Mouse (Mus musculus): ENCODE measurements at regions not wholly inside any gene's neighbourhood (a gene's known extent, or its start where the extent isn't known, plus 50 kb on each side); places are given as distances from the start of the nearest gene placed in this dataset.
A peak's percentile ranks its signal among the peaks of the same experiment; 100 is the strongest.
"Not testable (repeated sequence)": the region's sequence is repeated elsewhere in the genome, so short reads cannot be mapped to it uniquely, and the experiment has no call there.

DNA sequence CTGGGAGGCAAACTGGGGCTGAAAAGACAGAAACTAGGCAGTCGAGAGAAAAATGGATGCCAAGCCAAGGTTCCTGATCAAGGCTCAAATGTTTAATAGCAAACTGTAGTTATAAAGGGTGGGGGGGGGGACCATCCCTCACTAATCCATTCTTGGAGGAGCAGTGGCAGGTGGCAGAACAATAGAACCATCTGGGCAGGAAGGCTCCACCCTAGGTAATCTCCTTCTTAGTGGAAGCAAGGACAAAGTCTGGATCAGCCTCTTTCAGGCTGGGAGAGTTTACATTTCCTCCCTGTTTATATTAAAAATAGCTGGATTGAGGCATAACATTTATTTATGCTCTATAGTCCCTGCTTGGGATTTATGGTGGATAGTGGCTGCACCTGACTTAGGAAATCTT lies 180.8 kb downstream of the Cdh9 start:
- no peak for DNase-seq (ENCODE audit: low spot score in 2 of 2)

DNA sequence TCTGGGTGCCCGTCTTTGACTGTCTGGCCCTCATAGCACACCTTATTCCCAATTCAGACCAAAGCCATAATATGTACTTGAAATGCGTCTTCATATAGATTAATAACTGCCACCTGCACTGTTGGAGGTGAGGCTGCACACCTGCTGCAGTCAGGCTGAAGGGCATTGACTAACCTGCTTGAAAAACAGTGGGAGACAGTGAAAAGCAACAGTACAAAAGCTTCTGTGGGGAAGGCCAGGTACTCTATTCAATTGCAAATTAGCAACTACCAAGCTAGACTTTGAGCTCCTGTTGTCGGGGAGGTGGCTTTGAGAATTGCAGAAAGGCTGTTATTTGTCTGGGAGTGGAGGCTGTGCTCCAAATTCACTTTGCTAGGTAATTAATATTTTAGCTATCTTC lies 181.4 kb downstream of the Cdh9 start:
- not testable (repeated sequence) for DNase-seq (ENCODE audit: low spot score in 2 of 2)

GRCm38 (mm10) chr15:16914966-16915569 lies 186.5 kb downstream of the Cdh9 start:
- DNase-seq (ENCODE audit: low spot score in 2 of 2) = no peak

- no peak for DNase-seq (ENCODE audit: low spot score in 2 of 2)
These were observed 194.7 kb downstream of the Cdh9 start for GRCm38 (mm10) chr15:16923246-16923645.

GRCm38 (mm10) chr15:16933137-16933677 lies 204.7 kb downstream of the Cdh9 start:
- DNase-seq (ENCODE audit: low spot score in 2 of 2) = no peak

DNA sequence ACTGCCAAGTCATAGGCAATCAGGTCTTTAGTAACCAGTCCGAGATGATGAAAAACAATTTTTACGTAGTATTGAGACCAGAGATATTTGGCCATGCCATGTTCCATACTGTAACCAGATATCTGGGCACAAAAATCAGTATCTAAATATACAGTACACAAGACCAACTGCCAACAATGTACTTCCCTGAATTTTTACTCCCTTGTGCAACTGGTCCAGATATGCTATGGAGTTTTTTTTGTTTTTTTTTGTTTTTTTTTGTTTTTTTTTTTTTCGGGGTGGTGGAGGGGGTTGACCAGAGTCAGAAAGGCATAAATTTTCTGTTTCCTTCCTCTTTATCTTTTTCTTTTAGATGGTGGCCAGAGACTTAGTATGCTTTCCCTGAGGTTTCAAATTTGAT lies 205.9 kb downstream of the Cdh9 start:
- no peak for DNase-seq (ENCODE audit: low spot score in 2 of 2)

- DNase-seq (ENCODE audit: low spot score in 2 of 2) = not testable (repeated sequence)
These were observed 247.3 kb downstream of the Cdh9 start for GRCm38 (mm10) chr15:16975821-16976220.

GRCm38 (mm10) chr15:16990848-16991247 lies 262.3 kb downstream of the Cdh9 start:
- DNase-seq (ENCODE audit: low spot score in 2 of 2) = no peak

GRCm38 (mm10) chr15:16995667-16996066 lies 267.1 kb downstream of the Cdh9 start:
- DNase-seq (ENCODE audit: low spot score in 2 of 2) = no peak

DNA sequence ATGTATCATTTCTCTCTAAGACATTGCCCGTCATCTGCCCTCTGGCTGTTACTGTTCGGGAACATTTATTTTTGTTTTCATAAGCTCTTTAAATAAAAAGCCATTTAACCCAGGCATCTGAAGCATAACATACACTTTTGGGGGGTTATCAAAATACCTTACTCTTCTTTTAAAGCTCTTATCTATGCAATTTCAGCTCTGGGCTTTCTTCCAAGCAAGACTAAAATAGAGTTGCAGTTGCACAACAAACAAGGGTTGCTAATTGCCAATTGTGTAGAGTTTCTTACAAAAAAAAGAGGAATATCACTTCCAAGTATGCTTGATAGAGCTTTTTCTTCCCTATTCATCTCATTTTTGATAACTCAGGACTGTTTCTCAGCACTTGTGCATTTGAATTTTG lies 277.6 kb downstream of the Cdh9 start:
- no peak for DNase-seq (ENCODE audit: low spot score in 2 of 2)

DNA sequence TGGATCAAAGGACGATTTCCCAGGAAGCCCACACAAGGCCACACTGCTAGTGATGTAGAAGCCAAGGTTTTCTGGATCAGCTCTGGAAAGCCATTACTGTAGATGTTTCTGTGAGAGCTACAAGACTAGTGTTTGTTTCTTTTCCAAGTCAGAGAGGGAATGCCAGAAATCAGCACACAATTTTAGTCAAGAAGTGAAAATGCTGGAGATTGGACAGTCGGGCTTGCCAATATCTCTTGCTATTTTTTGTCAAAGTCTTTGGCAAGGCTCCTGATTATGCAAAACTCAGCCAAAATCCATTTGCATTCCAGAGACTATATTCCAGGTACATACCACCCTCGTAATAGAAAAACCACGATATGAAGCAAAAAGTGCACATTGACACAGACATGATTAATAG lies 279.3 kb downstream of the Cdh9 start:
- DNase-seq (ENCODE audit: low spot score in 2 of 2) = no peak

- no peak for DNase-seq (ENCODE audit: low spot score in 2 of 2)
These were observed 320.5 kb downstream of the Cdh9 start for GRCm38 (mm10) chr15:17048867-17049628.

DNA sequence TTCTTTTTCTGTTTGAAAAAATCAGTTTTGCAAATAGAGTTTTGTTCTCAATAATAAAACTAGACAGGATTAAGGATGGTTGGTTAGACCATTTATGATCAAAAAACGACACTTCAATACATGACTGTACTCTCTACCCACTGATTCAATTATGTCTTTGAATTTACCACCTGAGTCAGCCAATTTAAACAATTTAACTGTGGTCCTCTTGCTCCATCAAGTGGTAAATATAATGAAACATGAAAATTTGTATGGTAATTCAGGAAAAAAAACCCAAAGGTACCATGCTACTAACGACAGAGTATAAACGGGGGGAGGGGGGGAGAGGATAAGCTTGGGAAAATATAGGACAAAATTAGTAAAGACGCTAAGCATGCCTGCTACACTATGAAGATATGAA lies 341.2 kb downstream of the Cdh9 start:
- no peak for DNase-seq (ENCODE audit: low spot score in 2 of 2)

GRCm38 (mm10) chr15:17084030-17084429 lies 355.5 kb downstream of the Cdh9 start:
- DNase-seq (ENCODE audit: low spot score in 2 of 2) = no peak

DNA sequence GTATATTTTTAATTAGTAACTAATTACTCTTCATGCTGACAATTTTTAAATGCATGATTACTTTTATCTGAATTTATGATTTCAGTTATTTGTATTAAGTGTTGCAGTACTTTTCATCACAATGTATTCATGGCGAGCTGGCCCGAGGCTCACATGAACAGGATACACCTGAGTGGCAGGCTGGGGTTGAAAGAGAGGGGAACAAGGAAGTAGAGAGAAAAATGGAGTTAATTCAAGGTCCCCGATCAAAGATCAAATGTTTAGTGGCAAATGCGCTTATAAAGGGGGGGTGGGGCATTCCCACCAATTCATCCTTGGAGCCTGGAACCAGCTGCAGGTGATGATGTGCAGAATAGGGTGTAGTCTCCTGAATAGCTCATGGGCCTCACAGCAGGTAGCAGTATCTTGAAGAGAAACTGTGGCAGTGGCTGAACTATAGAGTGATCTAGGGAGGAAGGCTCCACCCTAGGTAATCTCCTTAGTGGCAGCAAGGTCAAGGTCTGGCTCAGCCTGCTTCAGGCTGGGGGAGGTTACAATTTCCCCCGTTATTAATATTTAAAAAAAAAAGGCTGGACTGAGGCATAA lies 360.2 kb downstream of the Cdh9 start:
- no peak for DNase-seq (ENCODE audit: low spot score in 2 of 2)

GRCm38 (mm10) chr15:17098927-17099326 lies 370.4 kb downstream of the Cdh9 start:
- DNase-seq (ENCODE audit: low spot score in 2 of 2) = peak; percentile 20 to 70

DNA sequence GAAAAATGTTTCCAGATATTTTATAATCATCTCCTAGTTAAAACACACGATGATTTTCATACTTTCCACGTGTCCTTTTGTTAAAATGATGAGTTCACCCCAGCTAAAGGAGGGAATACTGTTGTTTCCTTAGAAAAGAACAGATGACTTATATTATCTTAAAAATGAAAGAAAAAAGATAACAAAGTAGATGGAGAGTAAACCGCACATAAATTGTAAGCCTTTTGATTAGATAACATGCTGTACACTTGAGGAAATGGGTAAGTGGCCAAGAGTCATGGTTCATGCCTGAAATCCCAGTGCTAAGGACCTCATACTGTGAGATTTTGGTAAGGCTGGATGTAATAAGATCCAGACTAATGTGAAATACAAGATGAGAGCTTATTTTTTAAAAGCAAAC lies 372.6 kb downstream of the Cdh9 start:
- no peak for DNase-seq (ENCODE audit: low spot score in 2 of 2)

GRCm38 (mm10) chr15:17135721-17136120 lies 407.2 kb downstream of the Cdh9 start:
- DNase-seq (ENCODE audit: low spot score in 2 of 2) = no peak

- no peak for DNase-seq (ENCODE audit: low spot score in 2 of 2)
These were observed 451.6 kb downstream of the Cdh9 start for GRCm38 (mm10) chr15:17180164-17180563.

- DNase-seq (ENCODE audit: low spot score in 2 of 2) = no peak
These were observed 452.9 kb downstream of the Cdh9 start for GRCm38 (mm10) chr15:17181358-17182022.

DNA sequence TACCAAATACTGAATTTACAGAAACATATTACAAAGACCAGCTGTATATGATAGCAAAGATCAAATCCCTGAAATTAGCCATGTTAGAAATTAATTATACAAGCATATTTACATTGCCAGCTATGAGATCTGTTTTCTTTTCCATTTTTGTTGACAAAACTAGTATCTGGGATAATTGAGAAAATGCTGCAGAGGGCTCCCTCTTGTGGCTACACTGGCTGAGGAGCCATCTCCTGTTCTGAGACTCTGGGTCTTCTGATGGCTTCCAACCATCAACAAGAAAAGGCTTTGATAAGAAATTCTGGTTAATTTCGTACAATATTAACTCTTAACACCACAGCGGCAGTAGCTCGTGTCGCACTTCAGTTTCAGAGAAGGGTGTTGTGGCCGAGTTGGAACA lies 466.9 kb downstream of the Cdh9 start:
- no peak for DNase-seq (ENCODE audit: low spot score in 2 of 2)

GRCm38 (mm10) chr15:17204739-17205138 lies 476.2 kb downstream of the Cdh9 start:
- DNase-seq (ENCODE audit: low spot score in 2 of 2) = no peak

Data from frontal cortex, postnatal 10 days (tissue).